Mouse (Mus musculus) myocyte (in vitro differentiated cells): ENCODE data around the gene Osbpl11.

ENCODE experiments used
- CEBPB ChIP-seq: IDR thresholded peaks from 2 replicates; pipeline ENCODE4 v1.6.1; 2011; ENCODE audit warnings: mild to moderate bottlenecking, moderate library complexity; ENCODE audit not compliant: poor library complexity, insufficient read depth, severe bottlenecking
- E2F4 ChIP-seq: IDR thresholded peaks from one replicate; pipeline ENCODE4 v1.6.1; 2011; ENCODE audit warnings: mild to moderate bottlenecking, control low read depth, moderate library complexity; ENCODE audit not compliant: insufficient read depth
- MAX ChIP-seq: IDR thresholded peaks from one replicate; pipeline ENCODE4 v1.6.1; 2011; ENCODE audit warnings: low read depth, mild to moderate bottlenecking, control low read depth
- POLR2A ChIP-seq: IDR thresholded peaks from one replicate; pipeline ENCODE4 v1.6.1; 2011; ENCODE audit warnings: low read depth, mild to moderate bottlenecking, control low read depth, moderate library complexity; ENCODE audit not compliant: insufficient read length
- POLR2AphosphoS2 ChIP-seq: IDR thresholded peaks from one replicate; pipeline ENCODE4 v1.6.1; 2011; ENCODE audit warnings: low read depth, control low read depth; ENCODE audit not compliant: insufficient read length
- REST ChIP-seq: IDR thresholded peaks from one replicate; pipeline ENCODE4 v1.6.1; 2011; ENCODE audit warnings: mild to moderate bottlenecking, control low read depth, moderate library complexity; ENCODE audit not compliant: insufficient read depth, insufficient read length
- TCF12 ChIP-seq: IDR thresholded peaks from one replicate; pipeline ENCODE4 v1.6.1; 2011; ENCODE audit warnings: mild to moderate bottlenecking, control low read depth; ENCODE audit not compliant: poor library complexity, insufficient read depth, severe bottlenecking
- TCF3 ChIP-seq: IDR thresholded peaks from one replicate; pipeline ENCODE4 v1.6.1; 2011; ENCODE audit warnings: low read depth, control low read depth; ENCODE audit not compliant: insufficient read length
- USF1 ChIP-seq: IDR thresholded peaks from one replicate; pipeline ENCODE4 v1.6.1; 2011; ENCODE audit warnings: low read depth, mild to moderate bottlenecking, control low read depth, moderate library complexity

GRCm38 (mm10) chr16:33258530-33258929 lies 73.7 kb downstream of the Osbpl11 start:
- TF ChIP-seq POLR2A (no peak), POLR2AphosphoS2 (no peak), USF1 (no peak), MAX (no peak), CEBPB (no peak), E2F4 (no peak), TCF3 (no peak), REST (no peak), TCF12 (no peak)
